Mouse (Mus musculus): Measurements from ENCODE around the gene Astn1. TPM values are rescaled to one million over a fixed set of nuclear protein-coding genes. Genes with fewer than 3 reads are reported as not detected.

Gene Astn1
- polyA plus RNA-seq, 1 experiment from 2014 or later: 1.2 TPM

GRCm38 (mm10) chr1:158500140-158500539 is 138.1 kb downstream of the Astn1 start:
- no peaks in the 10 kb centered on the region for H3K4me1 ChIP-seq
- no peak overlapping the region for H3K9ac ChIP-seq
- H3K27ac ChIP-seq: no peak overlapping the region
- H3K9me3 ChIP-seq: no peaks in the 10 kb centered on the region
- ATAC-seq (ENCODE audit: insufficient number of reproducible peaks, low FRiP score, low TSS enrichment, low read depth): no peak
- no peak overlapping the region for H3K4me3 ChIP-seq
- H3K4me2 ChIP-seq: no peak overlapping the region
- H3K36me3 ChIP-seq: no peaks in the 10 kb centered on the region
- H3K27me3 ChIP-seq: no peaks in the 10 kb centered on the region
- WGBS: 55% methylated on average over 4 of the region's 4 CpGs

GRCm38 (mm10) chr1:158501019-158501418 is 138.9 kb downstream of the Astn1 start:
- H3K4me1 ChIP-seq: no peaks in the 10 kb centered on the region
- no peak overlapping the region for H3K4me2 ChIP-seq
- no peaks in the 10 kb centered on the region for H3K9me3 ChIP-seq
- no peak for ATAC-seq (ENCODE audit: insufficient number of reproducible peaks, low FRiP score, low TSS enrichment, low read depth)
- WGBS: 65% methylated on average over 4 of the region's 4 CpGs
- no peaks in the 10 kb centered on the region for H3K36me3 ChIP-seq
- no peak overlapping the region for H3K9ac ChIP-seq
- H3K4me3 ChIP-seq: no peak overlapping the region
- no peak overlapping the region for H3K27ac ChIP-seq
- no peaks in the 10 kb centered on the region for H3K27me3 ChIP-seq

DNA sequence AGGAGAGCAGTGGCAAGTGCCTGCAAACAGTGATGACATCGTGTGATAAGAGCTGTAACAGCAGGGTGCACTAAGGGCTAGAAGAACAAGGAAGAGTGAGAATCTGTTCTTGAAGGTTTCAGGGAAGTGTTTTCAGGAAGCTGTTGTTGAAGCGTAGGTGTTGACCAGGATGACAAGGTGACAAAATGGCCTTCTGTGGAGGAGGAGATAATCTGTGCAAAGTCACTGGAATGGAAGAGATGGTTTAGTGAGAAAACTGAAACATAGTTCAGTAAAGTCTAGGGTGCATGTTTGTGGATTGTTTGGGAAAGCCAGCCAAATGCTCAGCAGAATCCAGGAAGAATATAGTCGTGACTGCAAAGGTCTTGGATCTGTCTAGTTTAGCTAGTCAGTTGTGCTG is 145.5 kb downstream of the Astn1 start:
- Histone ChIP-seq H3K4me2 (no peak overlapping the region), H3K4me1 (no peaks in the 10 kb centered on the region), H3K4me3 (no peak overlapping the region), H3K9me3 (no peaks in the 10 kb centered on the region), H3K27me3 (no peaks in the 10 kb centered on the region), H3K9ac (no peak overlapping the region), H3K36me3 (no peaks in the 10 kb centered on the region), H3K27ac (no peak overlapping the region)
- WGBS: 58% methylated on average over 3 of the region's 3 CpGs
- ATAC-seq (ENCODE audit: insufficient number of reproducible peaks, low FRiP score, low TSS enrichment, low read depth): no peak

- 79% methylated on average over 4 of the region's 4 CpGs for whole genome bisulfite sequencing
- no peak for ATAC-seq (ENCODE audit: insufficient number of reproducible peaks, low FRiP score, low TSS enrichment, low read depth)
- Histone ChIP-seq H3K27me3 (no peaks in the 10 kb centered on the region), H3K4me1 (no peaks in the 10 kb centered on the region), H3K9ac (no peak overlapping the region), H3K4me3 (no peak overlapping the region), H3K9me3 (no peaks in the 10 kb centered on the region), H3K36me3 (no peaks in the 10 kb centered on the region), H3K4me2 (no peak overlapping the region), H3K27ac (no peak overlapping the region)
These were observed 147.2 kb downstream of the Astn1 start for GRCm38 (mm10) chr1:158509112-158509855.

DNA sequence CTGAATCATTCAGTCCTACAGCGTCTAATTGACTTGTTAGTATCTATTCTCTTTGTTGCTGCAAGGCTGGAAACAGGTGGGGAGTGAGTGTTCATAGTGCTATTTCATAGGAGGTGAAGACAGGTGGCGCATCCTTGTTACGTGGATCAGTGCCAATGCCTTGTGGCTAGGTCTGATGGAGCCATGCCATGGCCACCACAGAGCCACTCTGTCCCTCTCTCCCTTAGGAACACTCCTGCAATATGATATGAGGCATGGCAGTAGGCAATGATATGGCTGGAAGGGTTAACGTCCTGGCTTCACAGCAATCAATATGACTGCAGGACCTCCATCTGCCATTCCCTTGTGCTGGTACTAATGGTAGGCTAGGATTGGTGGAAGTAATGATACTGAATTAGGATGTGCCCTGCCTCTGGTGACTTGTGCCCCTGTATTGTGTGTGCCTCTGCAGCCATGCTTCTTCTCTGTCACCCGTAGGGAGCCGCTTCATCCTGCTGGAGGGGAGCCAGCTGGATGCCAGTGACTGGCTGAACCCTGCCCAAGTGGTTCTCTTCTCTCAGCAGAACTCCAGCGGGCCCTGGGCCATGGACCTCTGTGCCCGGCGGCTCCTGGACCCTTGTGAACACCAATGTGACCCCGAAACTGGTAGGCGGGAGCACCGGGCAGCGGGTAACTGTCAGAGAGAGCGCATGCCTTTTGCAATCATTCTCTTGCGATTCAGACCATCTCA is 148.6 kb downstream of the Astn1 start:
- H3K27me3 ChIP-seq: no peaks in the 10 kb centered on the region
- no peaks in the 10 kb centered on the region for H3K36me3 ChIP-seq
- WGBS: 94% methylated on average over 15 of the region's 15 CpGs

DNA sequence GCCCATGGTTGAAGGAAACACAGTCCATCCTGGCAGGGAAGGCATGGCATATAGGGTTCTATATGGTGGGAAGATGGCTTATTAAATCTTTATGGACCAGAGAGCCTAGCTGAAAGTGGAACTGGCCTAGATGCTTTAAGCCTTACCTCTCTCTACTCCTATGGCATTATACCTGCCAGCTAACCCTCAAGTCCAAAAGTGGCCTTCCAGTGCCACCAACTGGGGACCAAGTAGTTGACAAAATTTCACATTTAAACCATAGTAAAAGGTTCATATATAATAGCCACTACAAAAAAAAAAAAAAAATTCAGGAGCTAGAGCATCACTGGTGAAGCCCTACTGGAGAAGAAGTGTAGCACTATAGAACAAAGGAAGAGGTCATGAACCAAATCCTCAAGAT is 150.0 kb downstream of the Astn1 start:
- no peak overlapping the region for H3K9ac ChIP-seq
- ATAC-seq (ENCODE audit: insufficient number of reproducible peaks, low FRiP score, low TSS enrichment, low read depth): no peak
- H3K9me3 ChIP-seq: no peaks in the 10 kb centered on the region
- no peak overlapping the region for H3K27ac ChIP-seq
- H3K27me3 ChIP-seq: no peaks in the 10 kb centered on the region
- H3K4me3 ChIP-seq: no peak overlapping the region
- no peak overlapping the region for H3K4me2 ChIP-seq
- no peaks in the 10 kb centered on the region for H3K36me3 ChIP-seq
- H3K4me1 ChIP-seq: no peaks in the 10 kb centered on the region

More for the DNA sequence above, 148.6 kb downstream of the Astn1 start:
- Histone ChIP-seq H3K9ac (no peak overlapping the region), H3K9me3 (no peaks in the 10 kb centered on the region), H3K27ac (no peak overlapping the region), H3K4me3 (no peak overlapping the region), H3K4me1 (no peaks in the 10 kb centered on the region), H3K4me2 (no peak overlapping the region)
- ATAC-seq (ENCODE audit: insufficient number of reproducible peaks, low FRiP score, low TSS enrichment, low read depth): no peak

- Histone ChIP-seq H3K27ac (no peak overlapping the region), H3K4me3 (no peak overlapping the region), H3K9me3 (no peaks in the 10 kb centered on the region), H3K36me3 (no peaks in the 10 kb centered on the region), H3K4me1 (no peaks in the 10 kb centered on the region), H3K4me2 (no peak overlapping the region), H3K27me3 (no peaks in the 10 kb centered on the region), H3K9ac (no peak overlapping the region)
- WGBS: 60% methylated on average over 6 of the region's 6 CpGs
- ATAC-seq (ENCODE audit: insufficient number of reproducible peaks, low FRiP score, low TSS enrichment, low read depth): no peak
These were observed 150.6 kb downstream of the Astn1 start for GRCm38 (mm10) chr1:158512636-158513035.

DNA sequence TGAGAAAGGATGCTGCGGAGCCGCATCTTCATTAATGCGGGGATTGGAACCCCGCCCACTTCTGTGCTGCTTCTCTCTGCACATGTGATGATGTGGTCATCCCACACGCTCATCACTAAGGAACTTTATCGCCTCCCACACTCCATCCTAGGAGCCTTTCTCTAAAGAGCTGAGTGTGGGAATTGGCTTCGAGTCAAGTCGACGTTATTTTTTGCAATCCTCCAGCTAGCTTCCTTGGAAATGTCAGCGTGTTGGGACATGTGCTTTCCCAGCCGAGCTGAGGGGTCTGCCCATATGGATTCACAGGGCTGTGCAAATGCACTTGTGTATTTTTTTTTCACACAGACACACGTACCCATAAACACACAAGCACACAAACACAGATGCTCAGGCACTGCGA is 151.5 kb downstream of the Astn1 start:
- no peak overlapping the region for H3K4me2 ChIP-seq
- H3K36me3 ChIP-seq: no peaks in the 10 kb centered on the region
- no peaks in the 10 kb centered on the region for H3K4me1 ChIP-seq
- no peak for ATAC-seq (ENCODE audit: insufficient number of reproducible peaks, low FRiP score, low TSS enrichment, low read depth)
- no peaks in the 10 kb centered on the region for H3K27me3 ChIP-seq
- no peak overlapping the region for H3K27ac ChIP-seq
- WGBS: 76% methylated on average over 13 of the region's 13 CpGs
- H3K9ac ChIP-seq: no peak overlapping the region
- H3K4me3 ChIP-seq: no peak overlapping the region
- no peaks in the 10 kb centered on the region for H3K9me3 ChIP-seq

DNA sequence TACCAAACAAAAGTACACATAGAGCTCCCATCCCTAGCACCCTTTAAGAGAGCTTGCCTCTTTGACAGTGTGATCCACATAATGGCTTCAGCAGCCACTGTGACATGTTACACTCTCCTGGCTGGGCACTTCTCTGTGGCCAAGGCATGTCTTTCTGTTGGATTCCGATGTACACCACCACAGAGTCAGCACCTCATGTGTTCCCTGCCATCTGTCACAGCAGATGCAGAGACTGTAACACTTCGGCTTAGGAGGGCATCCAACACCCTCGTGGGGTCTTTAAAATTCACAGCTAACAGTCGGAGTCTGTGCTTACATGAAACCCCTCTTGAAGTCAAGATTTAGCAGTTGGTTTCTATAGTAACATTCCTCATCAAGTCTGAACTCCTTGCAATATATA is 154.5 kb downstream of the Astn1 start:
- ATAC-seq (ENCODE audit: insufficient number of reproducible peaks, low FRiP score, low TSS enrichment, low read depth): no peak
- no peaks in the 10 kb centered on the region for H3K4me1 ChIP-seq
- WGBS: 67% methylated on average over 4 of the region's 4 CpGs
- H3K4me3 ChIP-seq: no peak overlapping the region
- H3K4me2 ChIP-seq: no peak overlapping the region
- H3K27me3 ChIP-seq: no peaks in the 10 kb centered on the region
- no peak overlapping the region for H3K9ac ChIP-seq
- no peaks in the 10 kb centered on the region for H3K36me3 ChIP-seq
- no peaks in the 10 kb centered on the region for H3K9me3 ChIP-seq
- no peak overlapping the region for H3K27ac ChIP-seq

DNA sequence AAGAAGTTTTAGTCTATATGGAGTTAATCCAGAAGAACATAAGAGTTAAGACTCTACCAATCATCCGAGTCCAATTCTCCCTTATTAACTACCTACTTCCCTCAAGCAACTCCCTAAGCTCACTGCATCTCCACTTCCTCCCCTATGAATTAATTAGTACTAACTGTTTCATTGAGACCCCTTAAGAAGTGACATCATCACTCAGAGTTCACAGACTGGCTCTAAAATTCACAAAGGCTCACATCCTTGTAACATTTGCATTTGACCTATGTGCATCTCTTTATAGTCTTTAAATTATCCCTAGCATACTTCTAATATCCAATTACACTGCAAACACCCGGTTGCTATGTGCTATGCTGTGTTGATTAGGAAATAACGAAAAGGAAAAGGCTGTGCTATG is 174.1 kb downstream of the Astn1 start:
- H3K4me1 ChIP-seq: no peaks in the 10 kb centered on the region
- no peaks in the 10 kb centered on the region for H3K36me3 ChIP-seq
- no peaks in the 10 kb centered on the region for H3K27me3 ChIP-seq
- H3K27ac ChIP-seq: no peak overlapping the region
- H3K4me3 ChIP-seq: no peak overlapping the region
- 35% methylated on average over 3 of the region's 3 CpGs for WGBS
- no peaks in the 10 kb centered on the region for H3K9me3 ChIP-seq
- no peak overlapping the region for H3K4me2 ChIP-seq
- H3K9ac ChIP-seq: no peak overlapping the region
- ATAC-seq (ENCODE audit: insufficient number of reproducible peaks, low FRiP score, low TSS enrichment, low read depth): no peak

GRCm38 (mm10) chr1:158536867-158537266 is 174.8 kb downstream of the Astn1 start:
- H3K27me3 ChIP-seq: no peaks in the 10 kb centered on the region
- H3K4me2 ChIP-seq: no peak overlapping the region
- no peaks in the 10 kb centered on the region for H3K9me3 ChIP-seq
- no peaks in the 10 kb centered on the region for H3K36me3 ChIP-seq
- H3K4me3 ChIP-seq: no peak overlapping the region
- no peak overlapping the region for H3K27ac ChIP-seq
- no peak overlapping the region for H3K9ac ChIP-seq
- WGBS: 20% methylated on average over 1 of the region's 1 CpGs
- no peaks in the 10 kb centered on the region for H3K4me1 ChIP-seq
- ATAC-seq (ENCODE audit: insufficient number of reproducible peaks, low FRiP score, low TSS enrichment, low read depth): no peak

DNA sequence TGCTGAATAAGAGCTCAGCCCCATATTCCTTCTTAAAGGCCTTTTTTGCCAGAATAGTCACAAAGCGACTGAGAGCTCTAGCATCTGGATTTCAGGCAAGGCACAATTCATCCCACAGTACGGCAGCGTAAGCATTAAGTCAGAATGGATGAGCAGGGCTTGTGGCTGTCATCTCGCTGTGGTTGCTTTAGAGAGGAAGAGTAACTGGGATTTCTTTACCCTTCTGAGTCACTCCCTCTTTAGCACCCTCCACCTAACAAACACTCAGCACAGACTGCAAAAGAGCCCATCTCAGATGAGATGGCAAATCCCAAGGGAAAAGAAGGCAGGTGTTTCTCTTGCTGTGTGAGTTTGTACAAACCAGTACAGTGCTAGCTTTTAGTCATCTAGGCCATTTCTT is 183.0 kb downstream of the Astn1 start:
- no peaks in the 10 kb centered on the region for H3K9me3 ChIP-seq
- H3K4me3 ChIP-seq: no peak overlapping the region
- H3K4me2 ChIP-seq: no peak overlapping the region
- H3K36me3 ChIP-seq: no peaks in the 10 kb centered on the region
- H3K27me3 ChIP-seq: no peaks in the 10 kb centered on the region
- H3K9ac ChIP-seq: no peak overlapping the region
- 87% methylated on average over 4 of the region's 4 CpGs for WGBS
- no peak for ATAC-seq (ENCODE audit: insufficient number of reproducible peaks, low FRiP score, low TSS enrichment, low read depth)
- H3K4me1 ChIP-seq: no peaks in the 10 kb centered on the region
- H3K27ac ChIP-seq: no peak overlapping the region
